In genomic region chr16:61138106-61138505, GRCm38 (mm10) we compare ENCODE assay signal across 21 mouse cellular contexts.
DNase-seq lines count a peak whose midpoint lies in the region; ATAC-seq and TF ChIP-seq lines count a peak whose summit lies in the region.
"Had no signal": no experiment of that assay in that cellular context is flagged by ENCODE, and none has a peak within 500 bp of the region (broad histone marks: within the 10 kb centered on the region; RNA-seq: fewer than 3 reads in every experiment).

No protein-coding gene starts in this region.

- H3K27me3 ChIP-seq in embryonic facial prominence, embryonic 12.5 days, result no peaks in the 10 kb centered on the region
- no peaks in the 10 kb centered on the region for H3K27me3 ChIP-seq in embryonic facial prominence, embryonic 10.5 days (replicated peaks; ENCODE audit: low read depth, poor library complexity, severe bottlenecking)
- H3K27me3 ChIP-seq in midbrain, postnatal 0 days (ENCODE audit: insufficient read depth, low read length), result no peaks in the 10 kb centered on the region
- no peaks in the 10 kb centered on the region for H3K27me3 ChIP-seq in midbrain, embryonic 10.5 days (ENCODE audit: low read depth, poor library complexity, severe bottlenecking)
- no peaks in the 10 kb centered on the region for H3K27me3 ChIP-seq in hindbrain, embryonic 14.5 days (ENCODE audit: control insufficient read depth, insufficient read depth, low read length)
- H3K27me3 ChIP-seq: CH12.LX; embryonic facial prominence, embryonic 15.5 days; limb, embryonic 15.5 days; liver, embryonic 15.5 days had no signal

- DNase-seq in embryonic facial prominence, embryonic 10.5 days (ENCODE audit: low spot score), result no peak
- DNase-seq in midbrain, postnatal 0 days (ENCODE audit: low spot score), result peak; percentile 65
- DNase-seq in midbrain, embryonic 10.5 days (ENCODE audit: low spot score), result no peak
- DNase-seq in hindbrain, embryonic 14.5 days (ENCODE audit: low spot score), result peak; percentile 31
- DNase-seq in frontal cortex, postnatal 25 days (ENCODE audit: low spot score in 2 of 2), result no peak
- DNase-seq in heart, postnatal 4 days, result no peak
- no peak for DNase-seq in layer of hippocampus, adult 18-20 months (ENCODE audit: low spot score in 2 of 2)
- DNase-seq: adrenal gland, postnatal 36 days; gastrocnemius, adult 2 months; heart, postnatal 10 days; kidney, adult 2 months; kidney, postnatal 25 days; right cerebral cortex, postnatal 14 days; spleen, adult 18-20 months had no signal

- no peak overlapping the region for H3K4me3 ChIP-seq in embryonic facial prominence, embryonic 12.5 days
- H3K4me3 ChIP-seq in embryonic facial prominence, embryonic 10.5 days, result no peak overlapping the region
- no peak overlapping the region for H3K4me3 ChIP-seq in midbrain, postnatal 0 days (ENCODE audit: low read depth, low read length)
- no peak overlapping the region for H3K4me3 ChIP-seq in midbrain, embryonic 10.5 days
- H3K4me3 ChIP-seq in hindbrain, embryonic 14.5 days (replicated peaks; ENCODE audit: low read length), result no peak overlapping the region
- H3K4me3 ChIP-seq: embryonic facial prominence, embryonic 15.5 days; gastrocnemius, adult 2 months; limb, embryonic 15.5 days; liver, embryonic 15.5 days had no signal

- H3K36me3 ChIP-seq in embryonic facial prominence, embryonic 12.5 days, result no peaks in the 10 kb centered on the region
- H3K36me3 ChIP-seq in embryonic facial prominence, embryonic 10.5 days (replicated peaks), result no peaks in the 10 kb centered on the region
- no peaks in the 10 kb centered on the region for H3K36me3 ChIP-seq in midbrain, postnatal 0 days (ENCODE audit: insufficient read depth, low read length)
- H3K36me3 ChIP-seq in midbrain, embryonic 10.5 days, result no peaks in the 10 kb centered on the region
- no peaks in the 10 kb centered on the region for H3K36me3 ChIP-seq in hindbrain, embryonic 14.5 days (replicated peaks; ENCODE audit: control insufficient read depth, insufficient read depth)
- H3K36me3 ChIP-seq: embryonic facial prominence, embryonic 15.5 days; limb, embryonic 15.5 days; liver, embryonic 15.5 days had no signal

- no peak overlapping the region for H3K4me2 ChIP-seq in embryonic facial prominence, embryonic 12.5 days (replicated peaks)
- H3K4me2 ChIP-seq in midbrain, postnatal 0 days (ENCODE audit: low read depth, low read length, poor library complexity, severe bottlenecking), result no peak overlapping the region
- no peak overlapping the region for H3K4me2 ChIP-seq in hindbrain, embryonic 14.5 days (replicated peaks)
- H3K4me2 ChIP-seq: embryonic facial prominence, embryonic 15.5 days; heart, embryonic 11.5 days; limb, embryonic 15.5 days; liver, embryonic 15.5 days had no signal

- TF ChIP-seq CTCF in midbrain, postnatal 0 days (IDR thresholded peaks at IDR 0.05), result no peak

- no peak overlapping the region for H3K27ac ChIP-seq in embryonic facial prominence, embryonic 12.5 days
- H3K27ac ChIP-seq in embryonic facial prominence, embryonic 10.5 days (replicated peaks), result no peak overlapping the region
- H3K27ac ChIP-seq in midbrain, postnatal 0 days (ENCODE audit: low read depth, low read length), result no peak overlapping the region
- no peak overlapping the region for H3K27ac ChIP-seq in midbrain, embryonic 10.5 days (replicated peaks)
- H3K27ac ChIP-seq in hindbrain, embryonic 14.5 days, result no peak overlapping the region
- H3K27ac ChIP-seq: embryonic facial prominence, embryonic 15.5 days; gastrocnemius, adult 2 months; limb, embryonic 15.5 days; liver, embryonic 15.5 days had no signal

- H3K9ac ChIP-seq in embryonic facial prominence, embryonic 12.5 days, result no peak overlapping the region
- no peak overlapping the region for H3K9ac ChIP-seq in midbrain, postnatal 0 days (replicated peaks; ENCODE audit: low read length, poor library complexity, severe bottlenecking)
- H3K9ac ChIP-seq in hindbrain, embryonic 14.5 days, result no peak overlapping the region
- H3K9ac ChIP-seq: embryonic facial prominence, embryonic 15.5 days; limb, embryonic 15.5 days; liver, embryonic 15.5 days had no signal

- ATAC-seq in embryonic facial prominence, embryonic 12.5 days (ENCODE audit: insufficient number of reproducible peaks, insufficient read depth, low FRiP score, low TSS enrichment), result 0 out of 2 replicates have a peak, but pooled peaks have one; percentile 47
- no peak for ATAC-seq in midbrain, postnatal 0 days (ENCODE audit: low FRiP score)
- peak; percentile 66; the same call in 1 of the 2 replicates for ATAC-seq in hindbrain, embryonic 14.5 days (ENCODE audit: low FRiP score)
- ATAC-seq: inflammation-experienced regulatory T-cells, adult 6 months had no signal

- no peaks in the 10 kb centered on the region for H3K4me1 ChIP-seq in embryonic facial prominence, embryonic 12.5 days
- no peaks in the 10 kb centered on the region for H3K4me1 ChIP-seq in embryonic facial prominence, embryonic 10.5 days
- H3K4me1 ChIP-seq in midbrain, postnatal 0 days (ENCODE audit: insufficient read depth, low read length), result no peaks in the 10 kb centered on the region
- no peaks in the 10 kb centered on the region for H3K4me1 ChIP-seq in midbrain, embryonic 10.5 days
- H3K4me1 ChIP-seq in hindbrain, embryonic 14.5 days (replicated peaks; ENCODE audit: control insufficient read depth, insufficient read depth, low read length), result no peaks in the 10 kb centered on the region
- H3K4me1 ChIP-seq: embryonic facial prominence, embryonic 15.5 days; limb, embryonic 15.5 days; liver, embryonic 15.5 days had no signal

- H3K9me3 ChIP-seq in embryonic facial prominence, embryonic 12.5 days, result no peaks in the 10 kb centered on the region
- H3K9me3 ChIP-seq in embryonic facial prominence, embryonic 10.5 days, result no peaks in the 10 kb centered on the region
- no peaks in the 10 kb centered on the region for H3K9me3 ChIP-seq in midbrain, postnatal 0 days (ENCODE audit: low read length)
- 0 out of 2 replicates have a peak, but pooled peaks cover 4% of the 10 kb centered on the region for H3K9me3 ChIP-seq in midbrain, embryonic 10.5 days (replicated peaks)
- no peaks in the 10 kb centered on the region for H3K9me3 ChIP-seq in hindbrain, embryonic 14.5 days (ENCODE audit: control insufficient read depth, low read length)
- H3K9me3 ChIP-seq: embryonic facial prominence, embryonic 15.5 days; limb, embryonic 15.5 days; liver, embryonic 15.5 days had no signal

Comparison
In these comparisons a context has a peak if more than half of its experiments do, and no peak if none do; other contexts are left out.
1. DNase-seq: peak in midbrain, postnatal 0 days (single experiment) and hindbrain, embryonic 14.5 days (single experiment); none in embryonic facial prominence, embryonic 10.5 days (single experiment), midbrain, embryonic 10.5 days (single experiment), frontal cortex, postnatal 25 days (0 of 2), heart, postnatal 4 days (single experiment) and layer of hippocampus, adult 18-20 months (0 of 2).